Mouse (Mus musculus) forebrain, embryonic 14.5 days (tissue): Measurements from ENCODE around the gene Gucd1. TPM values are rescaled to one million over a fixed set of nuclear protein-coding genes. Genes with fewer than 3 reads are reported as not detected.
"Not testable (repeated sequence)": the region's sequence is repeated elsewhere in the genome, so short reads cannot be mapped to it uniquely, and the experiment has no call there.

Experiments used
- ATAC-seq: fragments of 200-750 bp; cut with Nextera tagmentation; 2 replicates; pipeline ENCODE4 v1.8.0; 2017; ENCODE audit warnings: mild to moderate bottlenecking, moderate library complexity
- DNase-seq: peaks from one replicate; pipeline ENCODE4 v3.0.0-alpha.2; 2015; ENCODE audit warnings: low spot score
- H3K27ac ChIP-seq: fragments of 300-500 bp; sonication (generic); 2 replicates; pipeline ENCODE4 v1.5.1; 2014; ENCODE audit warnings: low read depth, mild to moderate bottlenecking, control low read depth, low read length, moderate library complexity
- H3K27me3 ChIP-seq: fragments of 300-500 bp; sonication (generic); replicated peaks from 2 replicates; pipeline ENCODE4 v1.6.1; 2014; ENCODE audit warnings: low read length, control low read depth, mixed read lengths; ENCODE audit not compliant: control insufficient read depth, insufficient read depth
- H3K36me3 ChIP-seq: fragments of 300-500 bp; sonication (generic); 2 replicates; pipeline ENCODE4 v1.6.1; 2014; ENCODE audit warnings: low read length, control low read depth; ENCODE audit not compliant: control insufficient read depth, insufficient read depth
- H3K4me1 ChIP-seq: fragments of 300-500 bp; sonication (generic); 2 replicates; pipeline ENCODE4 v1.6.1; 2014; ENCODE audit warnings: antibody characterized with exemption, low read length, control low read depth; ENCODE audit not compliant: control insufficient read depth, insufficient read depth
- H3K4me2 ChIP-seq: fragments of 300-500 bp; sonication (generic); 2 replicates; pipeline ENCODE4 v1.6.1; 2014; ENCODE audit warnings: mild to moderate bottlenecking, control low read depth, low read length
- H3K4me3 ChIP-seq: fragments of 300-500 bp; sonication (generic); 2 replicates; pipeline ENCODE4 v1.5.1; 2014; ENCODE audit warnings: low read depth, low read length, control low read depth
- H3K9ac ChIP-seq: fragments of 300-500 bp; sonication (generic); 2 replicates; pipeline ENCODE4 v1.6.1; 2014; ENCODE audit warnings: mild to moderate bottlenecking, low read length, control low read depth, moderate library complexity
- H3K9me3 ChIP-seq: fragments of 300-500 bp; sonication (generic); replicated peaks from 2 replicates; pipeline ENCODE4 v1.6.1; 2016; ENCODE audit warnings: low read length, control low read depth, mixed read lengths; ENCODE audit not compliant: control insufficient read depth
- WGBS: fragments of 180-500 bp; shearing (Covaris S2); extraction: QIAGEN DNeasy Blood & Tissue Kit; methylation state at CpG from one replicate; pipeline ENCODE4 v1.1.7; 2014; 5-methylcytosine and 5-hydroxymethylcytosine counted together
- polyA plus RNA-seq: library from polyadenylated mRNA; unstranded; fragments of >200 nt; fragmentation: Nextera tagmentation; extraction: Ambion mirVana; gene quantifications from 2 replicates; pipeline ENCODE4 v1.2.1, GENCODE M21; 2014

Gene Gucd1
- polyA plus RNA-seq, 1 experiment from 2014 or later: 29.5 TPM

DNA sequence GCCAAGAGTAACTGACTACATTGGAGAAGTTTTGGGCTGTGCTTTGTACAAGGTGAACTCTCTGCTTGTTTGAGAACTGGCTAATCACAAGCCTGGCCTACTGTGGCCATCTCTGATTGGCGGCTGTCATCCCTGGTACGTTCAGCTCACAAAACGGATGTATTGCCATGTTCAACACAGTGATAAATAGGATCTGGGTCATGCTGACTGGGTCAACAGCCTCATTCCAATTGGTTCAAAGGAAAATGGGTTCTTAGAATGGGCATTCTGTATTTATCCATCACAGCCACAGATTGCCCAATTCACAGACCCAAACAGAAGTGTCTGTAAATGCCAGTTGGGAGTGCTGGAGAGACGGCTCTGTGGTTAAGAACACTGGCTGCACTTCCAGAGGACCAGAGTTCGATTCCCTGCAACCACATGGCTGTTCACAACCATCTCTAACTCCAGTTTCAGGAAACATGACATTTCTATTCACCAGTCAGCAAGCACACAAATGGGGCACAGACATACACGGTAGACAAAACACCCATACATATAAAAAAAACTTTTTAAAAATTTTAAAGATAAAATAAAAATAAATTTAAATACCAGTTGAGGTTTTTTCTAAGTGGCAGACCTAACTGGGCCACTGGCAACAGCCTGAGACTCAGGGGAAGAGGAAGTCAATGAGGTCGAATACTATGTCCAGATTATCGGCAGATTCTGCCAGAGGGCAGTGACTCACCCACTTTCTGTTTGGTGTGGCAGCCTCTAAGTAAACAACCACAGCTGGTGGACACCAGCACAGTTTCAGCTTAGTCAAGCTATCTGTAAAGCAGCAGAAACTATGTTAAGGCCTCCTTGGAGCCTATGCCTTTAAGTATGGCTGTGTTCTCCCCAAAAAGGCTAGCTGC is 13.3 kb downstream of the Gucd1 start:
- WGBS: 87% methylated on average over 8 of the region's 8 CpGs
- Histone ChIP-seq H3K27ac (no peak overlapping the region), H3K4me3 (no peak overlapping the region), H3K4me1 (no peaks in the 10 kb centered on the region), H3K4me2 (no peak overlapping the region), H3K36me3 (peaks cover 29% of the 10 kb centered on the region), H3K27me3 (no peaks in the 10 kb centered on the region), H3K9me3 (no peaks in the 10 kb centered on the region), H3K9ac (no peak overlapping the region)
- ATAC-seq (no peak), DNase-seq (no peak)

DNA sequence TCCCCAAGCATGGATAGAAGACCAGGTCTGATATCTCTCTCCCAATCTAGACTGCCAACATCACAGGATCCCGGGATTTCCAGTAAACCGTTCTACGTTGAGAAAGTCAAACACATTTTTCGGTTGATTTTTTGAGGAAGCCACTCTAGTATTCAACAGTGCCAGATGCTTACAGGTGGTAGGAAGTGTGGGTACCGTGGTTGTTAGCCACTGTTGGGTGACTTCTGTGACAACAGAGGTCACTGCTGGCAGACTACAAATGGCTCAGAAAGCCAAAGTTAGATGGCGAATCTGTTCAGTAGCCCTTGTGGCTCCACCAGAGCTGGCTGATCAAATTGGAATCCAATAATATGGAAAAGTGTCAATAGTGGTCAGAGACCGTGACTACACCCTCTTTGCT is 14.1 kb downstream of the Gucd1 start:
- H3K4me3 ChIP-seq: no peak overlapping the region
- peaks cover 22% of the 10 kb centered on the region for H3K36me3 ChIP-seq
- H3K4me2 ChIP-seq: no peak overlapping the region
- H3K27ac ChIP-seq: no peak overlapping the region
- H3K27me3 ChIP-seq: no peaks in the 10 kb centered on the region
- ATAC-seq (no peak), DNase-seq (no peak)
- no peaks in the 10 kb centered on the region for H3K4me1 ChIP-seq
- 98% methylated on average over 7 of the region's 7 CpGs for whole genome bisulfite sequencing
- H3K9me3 ChIP-seq: no peaks in the 10 kb centered on the region
- H3K9ac ChIP-seq: no peak overlapping the region

DNA sequence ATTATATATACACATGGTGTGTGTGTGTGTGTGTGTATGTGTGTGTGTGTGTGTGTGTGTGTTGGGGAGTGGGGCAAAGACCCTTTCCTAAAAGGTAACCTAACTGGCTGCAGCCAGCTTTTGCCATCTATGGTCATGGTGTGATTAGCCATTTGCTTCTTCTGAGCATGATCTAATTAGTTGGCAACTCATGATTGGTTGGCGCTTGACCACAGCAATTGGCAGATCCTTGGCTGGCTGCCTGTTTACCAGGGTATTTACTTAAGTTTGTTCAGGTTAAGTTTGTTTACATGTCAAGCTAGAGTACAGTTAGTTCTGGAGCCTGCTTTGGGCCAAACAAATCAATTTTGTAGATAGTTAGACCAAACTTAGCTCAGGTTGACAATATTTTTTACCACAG is 16.1 kb downstream of the Gucd1 start:
- H3K27me3 ChIP-seq: no peaks in the 10 kb centered on the region
- 92% methylated on average over 1 of the region's 1 CpGs for WGBS
- H3K27ac ChIP-seq: no peak overlapping the region
- H3K9me3 ChIP-seq: no peaks in the 10 kb centered on the region
- peaks cover 1% of the 10 kb centered on the region; the same call in 1 of the 2 replicates for H3K36me3 ChIP-seq
- no peak overlapping the region for H3K4me2 ChIP-seq
- no peak overlapping the region for H3K9ac ChIP-seq
- ATAC-seq (no peak), DNase-seq (no peak)
- no peak overlapping the region for H3K4me3 ChIP-seq
- H3K4me1 ChIP-seq: no peaks in the 10 kb centered on the region

DNA sequence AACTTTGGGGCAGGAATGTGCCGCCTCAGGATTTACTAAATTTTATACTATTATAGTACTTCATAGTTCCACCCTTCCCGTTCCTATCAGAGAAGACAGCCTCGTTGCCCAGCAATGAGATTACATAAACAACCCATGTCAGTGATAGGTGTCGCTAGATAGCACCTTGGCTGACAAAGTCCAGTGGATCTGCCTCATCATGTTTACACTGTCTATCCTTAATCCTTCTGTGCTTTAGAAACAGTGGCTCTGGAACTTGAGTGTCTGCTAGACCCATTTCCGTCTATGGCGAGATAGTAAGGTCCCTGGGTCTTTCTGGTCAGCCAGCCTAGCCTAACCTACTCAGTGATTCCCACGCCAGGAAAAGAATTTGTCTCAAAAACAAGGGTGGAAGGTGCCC is 17.4 kb downstream of the Gucd1 start:
- 79% methylated on average over 7 of the region's 7 CpGs for WGBS
- Histone ChIP-seq H3K27ac (no peak overlapping the region), H3K4me3 (no peak overlapping the region), H3K9ac (no peak overlapping the region), H3K9me3 (no peaks in the 10 kb centered on the region), H3K4me1 (no peaks in the 10 kb centered on the region), H3K27me3 (no peaks in the 10 kb centered on the region), H3K4me2 (no peak overlapping the region), H3K36me3 (no peaks in the 10 kb centered on the region)
- DNase-seq: no peak
- no peak for ATAC-seq

DNA sequence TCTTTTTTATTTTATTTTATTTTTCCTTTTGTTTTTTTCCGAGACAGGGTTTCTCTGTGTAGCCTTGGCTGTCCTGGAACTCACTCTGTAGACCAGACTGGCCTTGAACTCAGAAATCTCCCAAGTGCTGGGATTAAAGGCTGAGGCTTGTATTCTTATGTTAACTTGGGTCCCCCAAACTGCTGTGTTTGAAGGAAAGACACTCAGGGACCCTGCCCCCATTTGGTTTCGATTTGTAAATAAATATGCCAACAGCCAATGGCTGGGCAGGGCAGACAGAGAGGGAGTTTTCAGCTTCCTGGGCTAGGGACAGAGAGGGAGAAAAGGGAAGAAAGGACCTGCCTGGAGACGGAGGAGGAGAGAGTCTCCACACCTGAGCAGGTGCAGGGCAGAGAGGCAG is 18.0 kb downstream of the Gucd1 start:
- ATAC-seq: no peak
- H3K27me3 ChIP-seq: no peaks in the 10 kb centered on the region
- 65% methylated on average over 3 of the region's 3 CpGs for WGBS

DNA sequence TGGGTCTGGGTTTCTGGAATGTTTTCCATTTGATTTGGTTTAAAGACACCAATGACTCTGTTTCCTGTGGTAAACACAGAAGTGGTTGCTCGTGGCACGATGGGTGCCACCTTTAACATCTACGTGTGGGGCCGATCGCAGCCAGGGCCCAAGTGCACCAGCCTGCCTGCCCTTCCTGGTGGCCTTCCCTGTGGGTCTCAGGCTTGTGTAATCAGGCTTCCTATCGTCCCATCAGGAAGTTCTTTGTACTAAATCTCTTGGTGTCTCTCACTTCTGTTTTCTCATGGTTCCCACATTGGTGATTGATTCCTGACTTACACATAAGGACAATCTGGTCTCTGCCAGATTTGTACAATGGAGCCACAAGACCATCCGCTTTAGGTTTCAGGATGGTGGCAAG is 18.6 kb downstream of the Gucd1 start:
- H3K27ac ChIP-seq, H3K9me3 ChIP-seq, H3K27me3 ChIP-seq, DNase-seq, H3K9ac ChIP-seq, H3K36me3 ChIP-seq, H3K4me3 ChIP-seq, H3K4me2 ChIP-seq, H3K4me1 ChIP-seq, ATAC-seq: not testable (repeated sequence)
- WGBS: 94% methylated on average over 7 of the region's 7 CpGs

More for the DNA sequence above, 18.0 kb downstream of the Gucd1 start:
- H3K4me2 ChIP-seq: no peak overlapping the region
- H3K4me3 ChIP-seq: no peak overlapping the region
- H3K9me3 ChIP-seq: no peaks in the 10 kb centered on the region
- H3K36me3 ChIP-seq: no peaks in the 10 kb centered on the region
- no peaks in the 10 kb centered on the region for H3K4me1 ChIP-seq
- no peak overlapping the region for H3K9ac ChIP-seq
- no peak overlapping the region for H3K27ac ChIP-seq
- no peak for DNase-seq

DNA sequence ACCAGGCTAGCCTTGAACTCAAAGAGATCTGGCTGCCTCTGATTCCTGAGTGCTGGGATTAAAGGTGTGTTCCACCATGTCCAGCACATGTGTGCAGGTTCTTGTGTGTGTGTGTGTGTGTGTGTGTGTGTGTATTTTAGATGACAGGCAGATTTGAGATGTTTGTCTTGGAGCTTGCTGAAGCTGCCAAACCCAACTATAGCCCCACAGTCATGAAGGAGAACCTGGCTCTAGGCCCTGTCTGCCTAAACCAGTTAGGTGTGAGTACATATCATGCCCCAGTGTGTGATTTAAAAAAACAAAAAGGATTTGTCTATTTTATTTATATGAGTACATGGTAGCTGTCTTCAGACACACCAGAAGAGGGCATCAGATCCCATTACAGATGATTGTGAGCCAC is 21.9 kb downstream of the Gucd1 start:
- ATAC-seq (no peak), DNase-seq (no peak)
- Histone ChIP-seq H3K9ac (no peak overlapping the region), H3K4me2 (no peak overlapping the region), H3K27ac (no peak overlapping the region), H3K36me3 (no peaks in the 10 kb centered on the region), H3K4me3 (no peak overlapping the region), H3K4me1 (no peaks in the 10 kb centered on the region), H3K9me3 (no peaks in the 10 kb centered on the region), H3K27me3 (no peaks in the 10 kb centered on the region)

DNA sequence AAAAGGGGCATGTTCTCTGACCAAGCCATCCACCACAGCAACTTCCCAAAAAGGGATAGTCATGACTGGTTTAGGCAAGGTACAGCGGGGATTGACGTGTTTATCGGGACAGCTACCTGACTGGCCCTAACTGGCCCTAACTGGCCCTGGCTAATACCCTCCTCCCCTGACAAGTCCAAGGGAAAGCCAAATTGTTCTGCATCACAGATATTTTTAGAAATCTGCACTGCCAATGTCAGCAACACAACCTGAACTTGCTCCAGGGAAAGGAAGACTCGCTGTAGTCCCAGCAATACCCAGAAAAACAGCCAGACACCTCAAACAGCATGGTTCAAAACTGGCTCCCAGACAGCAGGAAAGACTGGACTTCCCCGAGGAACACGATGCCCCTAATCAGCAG is 22.5 kb downstream of the Gucd1 start:
- H3K4me2 ChIP-seq: no peak overlapping the region
- H3K9ac ChIP-seq: no peak overlapping the region
- DNase-seq (no peak), ATAC-seq (no peak)
- H3K27ac ChIP-seq: no peak overlapping the region
- no peak overlapping the region for H3K4me3 ChIP-seq
- H3K27me3 ChIP-seq: no peaks in the 10 kb centered on the region
- no peaks in the 10 kb centered on the region for H3K9me3 ChIP-seq
- no peaks in the 10 kb centered on the region for H3K36me3 ChIP-seq
- WGBS: 73% methylated on average over 6 of the region's 6 CpGs
- H3K4me1 ChIP-seq: no peaks in the 10 kb centered on the region

DNA sequence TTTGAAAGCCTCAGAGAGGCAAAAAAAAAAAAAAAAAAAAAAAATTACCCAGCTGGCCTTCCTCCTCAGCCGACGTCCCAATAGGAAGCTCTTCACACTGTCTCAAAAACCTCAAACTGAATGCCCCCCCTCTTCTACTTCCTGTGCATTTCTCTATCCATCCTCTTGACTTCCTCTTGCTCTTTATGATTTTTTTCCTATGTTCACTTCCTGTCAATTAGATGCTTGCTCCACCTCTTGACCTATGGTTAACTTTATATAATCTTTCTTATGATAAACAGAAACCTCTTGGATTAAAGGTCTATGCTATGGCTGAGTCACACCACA is 25.9 kb downstream of the Gucd1 start:
- H3K9ac ChIP-seq: no peak overlapping the region
- H3K4me1 ChIP-seq: no peaks in the 10 kb centered on the region
- no peaks in the 10 kb centered on the region for H3K27me3 ChIP-seq
- WGBS: 88% methylated on average over 2 of the region's 2 CpGs
- no peak overlapping the region for H3K4me2 ChIP-seq
- no peak for DNase-seq
- H3K36me3 ChIP-seq: no peaks in the 10 kb centered on the region
- no peak overlapping the region for H3K4me3 ChIP-seq
- H3K9me3 ChIP-seq: no peaks in the 10 kb centered on the region
- no peak for ATAC-seq
- no peak overlapping the region for H3K27ac ChIP-seq
